Mouse (Mus musculus): ENCODE data around the gene Vamp1. TPM values are rescaled to one million over a fixed set of nuclear protein-coding genes. Genes with fewer than 3 reads are reported as not detected.
A peak's percentile ranks its signal among the peaks of the same experiment; 100 is the strongest.

The Vamp1 gene
- polyA plus RNA-seq, 1 experiment from 2014 or later, result 5.5 TPM

- no peak for ATAC-seq (ENCODE audit: low FRiP score, low TSS enrichment)
- H3K9ac ChIP-seq (replicated peaks; ENCODE audit: low read length), result no peak overlapping the region
- H3K27ac ChIP-seq (replicated peaks; ENCODE audit: low read depth, low read length), result no peak overlapping the region
- 0 out of 2 replicates have a peak, but pooled peaks cover under 1% of the 10 kb centered on the region for H3K27me3 ChIP-seq (ENCODE audit: control insufficient read depth, insufficient read depth, low read length)
- peak; percentile 73 for DNase-seq
- 79% methylated on average over 4 of the region's 4 CpGs for WGBS
- H3K36me3 ChIP-seq (ENCODE audit: control insufficient read depth, insufficient read depth, low read length), result 0 out of 2 replicates have a peak, but pooled peaks cover 2% of the 10 kb centered on the region
- no peak overlapping the region for H3K4me3 ChIP-seq (replicated peaks; ENCODE audit: low read depth, low read length)
- peaks cover 8% of the 10 kb centered on the region for H3K4me1 ChIP-seq (ENCODE audit: control insufficient read depth, insufficient read depth, low read length)
- H3K9me3 ChIP-seq (ENCODE audit: control insufficient read depth, low read length), result no peaks in the 10 kb centered on the region
- H3K4me2 ChIP-seq (ENCODE audit: low read length), result no peak overlapping the region
These were observed 3.6 kb downstream of the Vamp1 start for GRCm38 (mm10) chr6:125218963-125219362.

GRCm38 (mm10) chr6:125221115-125221745 lies 5.9 kb downstream of the Vamp1 start:
- WGBS, result 92% methylated on average over 20 of the region's 20 CpGs
- H3K9ac ChIP-seq (replicated peaks; ENCODE audit: low read length), result no peak overlapping the region
- ATAC-seq (ENCODE audit: low FRiP score, low TSS enrichment) (no peak), DNase-seq (no peak)
- H3K27ac ChIP-seq (replicated peaks; ENCODE audit: low read depth, low read length), result no peak overlapping the region
- H3K4me3 ChIP-seq (replicated peaks; ENCODE audit: low read depth, low read length), result no peak overlapping the region
- H3K27me3 ChIP-seq (ENCODE audit: control insufficient read depth, insufficient read depth, low read length), result no peaks in the 10 kb centered on the region
- H3K36me3 ChIP-seq (ENCODE audit: control insufficient read depth, insufficient read depth, low read length), result 0 out of 2 replicates have a peak, but pooled peaks cover 7% of the 10 kb centered on the region
- H3K4me1 ChIP-seq (ENCODE audit: control insufficient read depth, insufficient read depth, low read length), result peaks cover 4% of the 10 kb centered on the region
- no peaks in the 10 kb centered on the region for H3K9me3 ChIP-seq (ENCODE audit: control insufficient read depth, low read length)
- no peak overlapping the region for H3K4me2 ChIP-seq (ENCODE audit: low read length)

GRCm38 (mm10) chr6:125222146-125222545 lies 6.8 kb downstream of the Vamp1 start:
- H3K36me3 ChIP-seq (ENCODE audit: control insufficient read depth, insufficient read depth, low read length), result 0 out of 2 replicates have a peak, but pooled peaks cover 7% of the 10 kb centered on the region
- no peak overlapping the region for H3K4me3 ChIP-seq (replicated peaks; ENCODE audit: low read depth, low read length)
- no peaks in the 10 kb centered on the region for H3K9me3 ChIP-seq (ENCODE audit: control insufficient read depth, low read length)
- no peaks in the 10 kb centered on the region for H3K27me3 ChIP-seq (ENCODE audit: control insufficient read depth, insufficient read depth, low read length)
- no peak overlapping the region for H3K9ac ChIP-seq (replicated peaks; ENCODE audit: low read length)
- H3K27ac ChIP-seq (replicated peaks; ENCODE audit: low read depth, low read length), result no peak overlapping the region
- 76% methylated on average over 2 of the region's 2 CpGs for WGBS
- ATAC-seq (ENCODE audit: low FRiP score, low TSS enrichment) (no peak), DNase-seq (no peak)
- H3K4me1 ChIP-seq (ENCODE audit: control insufficient read depth, insufficient read depth, low read length), result no peaks in the 10 kb centered on the region
- H3K4me2 ChIP-seq (ENCODE audit: low read length), result no peak overlapping the region

- Histone ChIP-seq H3K9ac (replicated peaks; ENCODE audit: low read length) (no peak overlapping the region), H3K4me2 (ENCODE audit: low read length) (no peak overlapping the region), H3K27me3 (ENCODE audit: control insufficient read depth, insufficient read depth, low read length) (no peaks in the 10 kb centered on the region), H3K27ac (replicated peaks; ENCODE audit: low read depth, low read length) (no peak overlapping the region), H3K4me1 (ENCODE audit: control insufficient read depth, insufficient read depth, low read length) (no peaks in the 10 kb centered on the region), H3K9me3 (ENCODE audit: control insufficient read depth, low read length) (no peaks in the 10 kb centered on the region), H3K4me3 (replicated peaks; ENCODE audit: low read depth, low read length) (no peak overlapping the region), H3K36me3 (ENCODE audit: control insufficient read depth, insufficient read depth, low read length) (0 out of 2 replicates have a peak, but pooled peaks cover 7% of the 10 kb centered on the region)
- no peak for DNase-seq
- ATAC-seq (ENCODE audit: low FRiP score, low TSS enrichment), result no peak
- WGBS, result 83% methylated on average over 3 of the region's 3 CpGs
These were observed 7.2 kb downstream of the Vamp1 start for GRCm38 (mm10) chr6:125222577-125222976.

GRCm38 (mm10) chr6:125225518-125226115 lies 10.3 kb downstream of the Vamp1 start:
- H3K4me2 ChIP-seq (ENCODE audit: low read length), result no peak overlapping the region
- ATAC-seq (ENCODE audit: low FRiP score, low TSS enrichment) (no peak), DNase-seq (no peak)
- H3K4me3 ChIP-seq (replicated peaks; ENCODE audit: low read depth, low read length), result no peak overlapping the region
- no peaks in the 10 kb centered on the region for H3K27me3 ChIP-seq (ENCODE audit: control insufficient read depth, insufficient read depth, low read length)
- H3K4me1 ChIP-seq (ENCODE audit: control insufficient read depth, insufficient read depth, low read length), result no peaks in the 10 kb centered on the region
- H3K9me3 ChIP-seq (ENCODE audit: control insufficient read depth, low read length), result no peaks in the 10 kb centered on the region
- H3K27ac ChIP-seq (replicated peaks; ENCODE audit: low read depth, low read length), result no peak overlapping the region
- no peak overlapping the region for H3K9ac ChIP-seq (replicated peaks; ENCODE audit: low read length)
- WGBS, result 79% methylated on average over 5 of the region's 5 CpGs
- H3K36me3 ChIP-seq (ENCODE audit: control insufficient read depth, insufficient read depth, low read length), result 0 out of 2 replicates have a peak, but pooled peaks cover 5% of the 10 kb centered on the region

GRCm38 (mm10) chr6:125230571-125230970 lies 15.2 kb downstream of the Vamp1 start:
- H3K4me2 ChIP-seq (ENCODE audit: low read length), result peak overlapping the region; percentile 79
- no peak overlapping the region for H3K4me3 ChIP-seq (replicated peaks; ENCODE audit: low read depth, low read length)
- H3K9ac ChIP-seq (replicated peaks; ENCODE audit: low read length), result peak overlapping the region; percentile 26; the same call in 1 of the 2 replicates
- no peaks in the 10 kb centered on the region for H3K36me3 ChIP-seq (ENCODE audit: control insufficient read depth, insufficient read depth, low read length)
- ATAC-seq (ENCODE audit: low FRiP score, low TSS enrichment), result no peak
- no peaks in the 10 kb centered on the region for H3K9me3 ChIP-seq (ENCODE audit: control insufficient read depth, low read length)
- H3K27me3 ChIP-seq (ENCODE audit: control insufficient read depth, insufficient read depth, low read length), result no peaks in the 10 kb centered on the region
- H3K27ac ChIP-seq (replicated peaks; ENCODE audit: low read depth, low read length), result 0 out of 2 replicates have a peak overlapping the region, but pooled peaks have one; percentile 41
- DNase-seq, result peak; percentile 6
- WGBS, result 60% methylated on average over 9 of the region's 9 CpGs
- peaks cover 7% of the 10 kb centered on the region; the same call in 1 of the 2 replicates for H3K4me1 ChIP-seq (ENCODE audit: control insufficient read depth, insufficient read depth, low read length)

GRCm38 (mm10) chr6:125231117-125232044 lies 16.0 kb downstream of the Vamp1 start, which contains the start of gene Tapbpl:
Gene Tapbpl, minus strand, starts transcription at chr6:125231860.
- Histone ChIP-seq H3K4me3 (replicated peaks; ENCODE audit: low read depth, low read length) (peak within 1 kb of the TSS; percentile 35), H3K4me1 (ENCODE audit: control insufficient read depth, insufficient read depth, low read length) (peaks cover 7% of the 10 kb centered on the region; the same call in 1 of the 2 replicates), H3K27ac (replicated peaks; ENCODE audit: low read depth, low read length) (peak within 1 kb of the TSS; percentile 63; the same call in 1 of the 2 replicates), H3K27me3 (ENCODE audit: control insufficient read depth, insufficient read depth, low read length) (no peaks in the 10 kb centered on the region), H3K4me2 (ENCODE audit: low read length) (peak within 1 kb of the TSS; percentile 79), H3K9ac (replicated peaks; ENCODE audit: low read length) (peak within 1 kb of the TSS; percentile 63), H3K36me3 (ENCODE audit: control insufficient read depth, insufficient read depth, low read length) (no peaks in the 10 kb centered on the region), H3K9me3 (ENCODE audit: control insufficient read depth, low read length) (no peaks in the 10 kb centered on the region)
- ATAC-seq (ENCODE audit: low FRiP score, low TSS enrichment), result peak; percentile 58; the same call in 1 of the 2 replicates
- DNase-seq, result peak; percentile 77
- WGBS, result 11% methylated on average over 16 of the region's 16 CpGs

GRCm38 (mm10) chr6:125232045-125232437 lies 16.7 kb downstream of the Vamp1 start:
- Histone ChIP-seq H3K4me2 (ENCODE audit: low read length) (peak overlapping the region; percentile 79), H3K36me3 (ENCODE audit: control insufficient read depth, insufficient read depth, low read length) (no peaks in the 10 kb centered on the region), H3K9me3 (ENCODE audit: control insufficient read depth, low read length) (no peaks in the 10 kb centered on the region), H3K4me1 (ENCODE audit: control insufficient read depth, insufficient read depth, low read length) (peaks cover 7% of the 10 kb centered on the region; the same call in 1 of the 2 replicates), H3K4me3 (replicated peaks; ENCODE audit: low read depth, low read length) (no peak overlapping the region; the same call in 1 of the 2 replicates), H3K9ac (replicated peaks; ENCODE audit: low read length) (no peak overlapping the region), H3K27me3 (ENCODE audit: control insufficient read depth, insufficient read depth, low read length) (no peaks in the 10 kb centered on the region), H3K27ac (replicated peaks; ENCODE audit: low read depth, low read length) (no peak overlapping the region)
- WGBS, result 55% methylated on average over 4 of the region's 4 CpGs
- DNase-seq (no peak), ATAC-seq (ENCODE audit: low FRiP score, low TSS enrichment) (0 out of 2 replicates have a peak, but pooled peaks have one; percentile 17)

Measured in midbrain, embryonic 14.5 days (tissue).